Mouse (Mus musculus) embryonic fibroblast, embryonic 13.5 days (primary cell): Measurements from ENCODE around the gene Mansc1. TPM values are rescaled to one million over a fixed set of nuclear protein-coding genes. Genes with fewer than 3 reads are reported as not detected.

Source experiments
- H3K27ac ChIP-seq: 2 replicates; pipeline ENCODE4 v1.5.1; 2012; ENCODE audit warnings: low read length, control low read depth, inconsistent platforms; ENCODE audit not compliant: insufficient read depth
- H3K4me1 ChIP-seq: 2 replicates; pipeline ENCODE4 v1.6.1; 2011; ENCODE audit warnings: low read length; ENCODE audit not compliant: control insufficient read depth, insufficient read depth
- H3K4me3 ChIP-seq: 2 replicates; pipeline ENCODE4 v1.5.1; 2011; ENCODE audit warnings: mild to moderate bottlenecking, control low read depth, low read length; ENCODE audit not compliant: insufficient read depth
- CTCF ChIP-seq: IDR thresholded peaks from 2 replicates; pipeline ENCODE4 v1.5.1; 2011; ENCODE audit warnings: mild to moderate bottlenecking, control low read depth, low read length, moderate library complexity, borderline replicate concordance; ENCODE audit not compliant: insufficient read depth
- POLR2A ChIP-seq: IDR thresholded peaks from 2 replicates; pipeline ENCODE4 v1.6.1; 2011; ENCODE audit warnings: low read depth, mild to moderate bottlenecking, control low read depth, low read length, moderate library complexity
- polyA plus RNA-seq: library from polyadenylated mRNA; stranded (reverse); fragments of >200 nt; gene quantifications from 2 replicates; pipeline ENCODE4 v1.2.4, GENCODE M21; 2011; ENCODE audit warnings: low read depth; ENCODE audit not compliant: missing spikeins, insufficient read length

Gene Mansc1
- polyA plus RNA-seq, 1 experiment, result 3.2 TPM

GRCm38 (mm10) chr6:134660714-134661406 lies 28.6 kb upstream of the Mansc1 start:
- no peak overlapping the region for H3K4me3 ChIP-seq
- no peak overlapping the region for H3K27ac ChIP-seq
- peaks cover 3% of the 10 kb centered on the region; the same call in 1 of the 2 replicates for H3K4me1 ChIP-seq
- TF ChIP-seq POLR2A (no peak), CTCF (no peak)

- H3K27ac ChIP-seq, result no peak overlapping the region
- peaks cover 3% of the 10 kb centered on the region; the same call in 1 of the 2 replicates for H3K4me1 ChIP-seq
- TF ChIP-seq POLR2A (no peak), CTCF (0 out of 2 replicates have a peak, but pooled peaks have one; percentile 4)
- no peak overlapping the region for H3K4me3 ChIP-seq
These were observed 27.0 kb upstream of the Mansc1 start for GRCm38 (mm10) chr6:134659108-134659958.

GRCm38 (mm10) chr6:134656527-134656926 lies 24.2 kb upstream of the Mansc1 start:
- TF ChIP-seq CTCF, result no peak
- no peak for TF ChIP-seq POLR2A
- H3K4me1 ChIP-seq, result peaks cover 3% of the 10 kb centered on the region; the same call in 1 of the 2 replicates
- H3K4me3 ChIP-seq, result no peak overlapping the region
- peak overlapping the region; percentile 34; the same call in 1 of the 2 replicates for H3K27ac ChIP-seq

GRCm38 (mm10) chr6:134648356-134648755 lies 16.1 kb upstream of the Mansc1 start:
- no peak overlapping the region for H3K4me3 ChIP-seq
- H3K27ac ChIP-seq, result no peak overlapping the region
- no peaks in the 10 kb centered on the region; the same call in 1 of the 2 replicates for H3K4me1 ChIP-seq
- TF ChIP-seq POLR2A (no peak), CTCF (no peak)

GRCm38 (mm10) chr6:134647621-134648020 lies 15.3 kb upstream of the Mansc1 start:
- Histone ChIP-seq H3K4me3 (no peak overlapping the region), H3K4me1 (no peaks in the 10 kb centered on the region; the same call in 1 of the 2 replicates), H3K27ac (no peak overlapping the region)
- no peak for TF ChIP-seq POLR2A
- no peak for TF ChIP-seq CTCF

- no peak overlapping the region for H3K27ac ChIP-seq
- TF ChIP-seq CTCF (no peak), POLR2A (no peak)
These were observed 14.5 kb upstream of the Mansc1 start for GRCm38 (mm10) chr6:134646835-134647234.

GRCm38 (mm10) chr6:134643296-134643695 lies 11.0 kb upstream of the Mansc1 start:
- H3K4me3 ChIP-seq, result no peak overlapping the region

More at GRCm38 (mm10) chr6:134646835-134647234, 14.5 kb upstream of the Mansc1 start:
- no peaks in the 10 kb centered on the region; the same call in 1 of the 2 replicates for H3K4me1 ChIP-seq
- no peak overlapping the region for H3K4me3 ChIP-seq

GRCm38 (mm10) chr6:134641738-134642446 lies 9.6 kb upstream of the Mansc1 start:
- H3K4me3 ChIP-seq, result peak overlapping the region; percentile 95
- no peaks in the 10 kb centered on the region; the same call in 1 of the 2 replicates for H3K4me1 ChIP-seq
- H3K27ac ChIP-seq, result peak overlapping the region; percentile 30
- TF ChIP-seq CTCF (no peak), POLR2A (no peak)

More at GRCm38 (mm10) chr6:134643296-134643695, 11.0 kb upstream of the Mansc1 start:
- TF ChIP-seq CTCF, result no peak
- TF ChIP-seq POLR2A, result no peak
- Histone ChIP-seq H3K27ac (no peak overlapping the region), H3K4me1 (no peaks in the 10 kb centered on the region; the same call in 1 of the 2 replicates)
